Mouse (Mus musculus) lung, embryonic 14.5 days (tissue): ENCODE measurements around the gene Pax7. TPM values are rescaled to one million over a fixed set of nuclear protein-coding genes. Genes with fewer than 3 reads are reported as not detected.

Source experiments
- ATAC-seq: fragments of 200-750 bp; cut with Nextera tagmentation; 2 replicates; pipeline ENCODE4 v1.8.0; 2017; ENCODE audit warnings: mild to moderate bottlenecking, moderate TSS enrichment, moderate library complexity; ENCODE audit not compliant: insufficient read depth
- DNase-seq: peaks from one replicate; pipeline ENCODE4 v3.0.0-alpha.2; 2015
- H3K27ac ChIP-seq: fragments of 300-500 bp; sonication (generic); 2 replicates; pipeline ENCODE4 v1.5.1; 2014; ENCODE audit warnings: low read depth, mild to moderate bottlenecking, moderate library complexity
- H3K27me3 ChIP-seq: fragments of 300-500 bp; sonication (generic); 2 replicates; pipeline ENCODE4 v1.6.1; 2014; ENCODE audit warnings: low read length, control low read depth; ENCODE audit not compliant: insufficient read depth
- H3K36me3 ChIP-seq: fragments of 300-500 bp; sonication (generic); 2 replicates; pipeline ENCODE4 v1.6.1; 2014; ENCODE audit warnings: control low read depth; ENCODE audit not compliant: insufficient read depth
- H3K4me1 ChIP-seq: fragments of 300-500 bp; sonication (generic); 2 replicates; pipeline ENCODE4 v1.6.1; 2014; ENCODE audit warnings: antibody characterized with exemption, control low read depth; ENCODE audit not compliant: insufficient read depth
- H3K4me2 ChIP-seq: fragments of 300-500 bp; sonication (generic); 2 replicates; pipeline ENCODE4 v1.6.1; 2014; ENCODE audit warnings: mild to moderate bottlenecking
- H3K4me3 ChIP-seq: fragments of 300-500 bp; sonication (generic); 2 replicates; pipeline ENCODE4 v1.5.1; 2014; ENCODE audit warnings: low read depth, low read length
- H3K9ac ChIP-seq: fragments of 300-500 bp; sonication (generic); 2 replicates; pipeline ENCODE4 v1.6.1; 2014
- H3K9me3 ChIP-seq: fragments of 300-500 bp; sonication (generic); 2 replicates; pipeline ENCODE4 v1.6.1; 2016; ENCODE audit warnings: low read depth, low read length, control low read depth
- CTCF ChIP-seq: IDR thresholded peaks from 2 replicates; pipeline ENCODE4 v1.5.1; 2016; ENCODE audit warnings: antibody characterized with exemption, low read depth
- WGBS: fragments of 180-500 bp; shearing (Covaris S2); extraction: QIAGEN DNeasy Blood & Tissue Kit; methylation state at CpG from one replicate; pipeline ENCODE4 v1.1.7; 2014; 5-methylcytosine and 5-hydroxymethylcytosine counted together
- polyA plus RNA-seq: library from polyadenylated mRNA; unstranded; fragments of >200 nt; fragmentation: Nextera tagmentation; extraction: Ambion mirVana; gene quantifications from 2 replicates; pipeline ENCODE4 v1.2.1, GENCODE M21; 2014

Gene Pax7
- polyA plus RNA-seq, 1 experiment from 2014 or later = not detected

GRCm38 (mm10) chr4:139796115-139796514, 37.2 kb downstream of the Pax7 start:
- no peak overlapping the region for H3K27ac ChIP-seq
- TF ChIP-seq CTCF = no peak
- ATAC-seq = peak; percentile 50; the same call in 1 of the 2 replicates
- DNase-seq = no peak
- no peaks in the 10 kb centered on the region for H3K36me3 ChIP-seq
- no peaks in the 10 kb centered on the region for H3K4me1 ChIP-seq
- H3K4me2 ChIP-seq = no peak overlapping the region
- no peak overlapping the region for H3K4me3 ChIP-seq
- no peaks in the 10 kb centered on the region for H3K9me3 ChIP-seq
- H3K27me3 ChIP-seq = no peaks in the 10 kb centered on the region; the same call in 1 of the 2 replicates
- no peak overlapping the region for H3K9ac ChIP-seq
- 14% methylated on average over 9 of the region's 9 CpGs for WGBS

GRCm38 (mm10) chr4:139791168-139791567, 42.2 kb downstream of the Pax7 start:
- TF ChIP-seq CTCF = no peak
- no peak overlapping the region for H3K9ac ChIP-seq
- peaks cover 6% of the 10 kb centered on the region for H3K27me3 ChIP-seq
- H3K4me1 ChIP-seq = no peaks in the 10 kb centered on the region
- H3K4me3 ChIP-seq = no peak overlapping the region
- H3K27ac ChIP-seq = no peak overlapping the region
- H3K36me3 ChIP-seq = no peaks in the 10 kb centered on the region
- H3K9me3 ChIP-seq = no peaks in the 10 kb centered on the region
- no peak overlapping the region for H3K4me2 ChIP-seq
- DNase-seq (no peak), ATAC-seq (no peak)
- 25% methylated on average over 8 of the region's 8 CpGs for WGBS

DNA sequence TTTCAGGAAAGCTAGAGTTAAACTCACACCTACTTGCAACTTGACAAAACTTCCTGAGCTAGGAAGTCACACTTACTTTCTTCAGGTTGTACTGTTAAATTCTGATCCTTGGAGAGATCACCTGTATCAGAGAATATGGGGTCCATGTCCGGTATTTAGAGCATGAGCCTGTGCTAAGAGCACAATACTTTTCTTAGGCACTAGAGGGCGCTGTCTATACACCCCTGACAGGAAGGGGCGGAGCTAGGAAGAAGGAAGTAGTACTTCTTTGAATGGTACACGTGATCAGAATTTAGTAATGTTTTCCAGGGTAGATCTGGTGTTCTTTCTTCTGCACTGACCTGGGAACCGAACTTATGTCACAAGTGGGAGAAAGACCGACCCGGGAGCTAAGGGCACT, 43.6 kb downstream of the Pax7 start:
- ATAC-seq (no peak), DNase-seq (peak; percentile 24)
- H3K4me1 ChIP-seq = no peaks in the 10 kb centered on the region
- H3K4me2 ChIP-seq = no peak overlapping the region
- no peak overlapping the region for H3K27ac ChIP-seq
- WGBS = 76% methylated on average over 7 of the region's 7 CpGs
- peak; percentile 48 for TF ChIP-seq CTCF
- H3K36me3 ChIP-seq = no peaks in the 10 kb centered on the region
- no peak overlapping the region for H3K9ac ChIP-seq
- H3K27me3 ChIP-seq = peaks cover 6% of the 10 kb centered on the region
- H3K4me3 ChIP-seq = no peak overlapping the region
- no peaks in the 10 kb centered on the region for H3K9me3 ChIP-seq

DNA sequence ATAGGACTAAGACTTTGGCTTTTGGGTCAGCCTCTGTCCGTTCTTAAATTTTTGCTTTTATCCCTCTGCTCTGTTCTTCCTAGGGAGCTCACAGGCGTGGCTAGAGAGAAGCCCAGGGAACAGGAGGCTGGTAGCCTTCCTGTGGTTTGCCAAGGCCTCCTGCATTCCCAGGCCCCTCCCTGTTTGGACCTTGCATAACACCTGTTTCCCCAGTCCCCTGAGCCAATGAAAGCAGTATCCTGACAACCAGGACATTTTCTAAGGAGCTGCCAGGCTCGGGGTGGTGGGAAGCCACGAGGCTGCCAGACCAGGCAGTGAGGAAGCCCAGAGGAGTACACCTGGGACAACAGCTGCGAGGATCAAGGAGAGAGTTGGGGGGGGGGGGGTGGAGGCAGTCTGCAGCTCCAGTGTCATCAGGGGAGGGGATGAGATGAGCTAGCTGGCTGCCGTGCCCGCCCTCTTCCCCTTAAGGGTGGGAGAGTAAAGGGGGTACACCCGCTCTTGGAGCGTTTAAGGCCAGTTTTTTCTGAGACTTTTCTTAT, 50.3 kb downstream of the Pax7 start:
- no peak overlapping the region for H3K4me3 ChIP-seq
- H3K4me1 ChIP-seq = no peaks in the 10 kb centered on the region
- peaks cover 3% of the 10 kb centered on the region; the same call in 1 of the 2 replicates for H3K27me3 ChIP-seq
- H3K27ac ChIP-seq = no peak overlapping the region
- WGBS = 46% methylated on average over 9 of the region's 9 CpGs
- no peak for DNase-seq
- H3K4me2 ChIP-seq = no peak overlapping the region
- H3K9me3 ChIP-seq = no peaks in the 10 kb centered on the region
- H3K36me3 ChIP-seq = no peaks in the 10 kb centered on the region
- no peak overlapping the region for H3K9ac ChIP-seq
- no peak for TF ChIP-seq CTCF
- no peak for ATAC-seq

DNA sequence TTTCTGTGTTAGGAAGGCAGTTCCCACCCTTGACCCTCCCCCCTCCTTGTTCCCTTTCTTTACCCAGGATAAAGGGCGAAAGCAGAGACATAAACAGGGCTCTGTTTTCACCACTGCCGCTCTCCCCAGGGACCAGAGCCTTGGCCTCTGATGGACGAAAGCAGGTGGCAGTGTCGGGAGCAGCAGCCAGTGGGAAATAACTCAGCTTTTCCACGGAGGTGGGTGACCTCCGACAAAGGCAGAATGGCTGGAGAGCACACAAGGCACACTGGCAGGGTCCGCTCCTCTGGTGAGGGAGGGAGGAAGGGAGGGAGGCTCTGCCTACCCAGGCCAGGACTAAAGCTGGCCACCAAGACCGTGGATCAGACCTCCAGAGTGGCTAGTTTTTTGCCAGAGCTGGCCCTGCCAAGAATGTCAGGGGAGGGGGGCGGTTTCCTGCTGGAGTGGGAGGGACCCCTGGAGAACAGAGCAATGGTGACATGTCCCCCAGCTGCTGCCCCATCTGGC, 62.1 kb downstream of the Pax7 start:
- Histone ChIP-seq H3K4me3 (no peak overlapping the region), H3K9me3 (no peaks in the 10 kb centered on the region), H3K9ac (no peak overlapping the region), H3K36me3 (no peaks in the 10 kb centered on the region), H3K27ac (no peak overlapping the region), H3K4me2 (no peak overlapping the region), H3K27me3 (peaks cover 29% of the 10 kb centered on the region), H3K4me1 (no peaks in the 10 kb centered on the region)
- WGBS = 12% methylated on average over 9 of the region's 9 CpGs
- ATAC-seq (no peak), DNase-seq (no peak)
- no peak for TF ChIP-seq CTCF

DNA sequence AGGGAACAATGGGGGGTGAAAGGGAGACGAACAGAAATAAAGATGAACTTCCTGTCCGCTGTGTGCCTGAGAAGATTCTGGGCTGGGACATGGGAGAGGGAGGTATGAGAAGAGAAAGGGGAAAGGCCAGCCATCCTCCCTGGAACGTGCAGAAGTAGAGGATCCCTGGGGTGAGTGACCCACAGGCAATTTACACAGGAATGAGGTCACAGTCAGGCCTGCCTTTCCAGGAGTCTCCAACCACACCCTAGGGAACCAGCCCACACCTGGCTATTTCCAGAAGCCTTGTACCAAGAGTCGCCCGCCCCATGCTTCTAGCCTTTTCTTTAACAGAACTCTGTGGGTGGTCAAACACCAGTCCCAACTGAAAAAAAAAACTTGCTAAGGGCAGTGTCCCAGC, 65.5 kb downstream of the Pax7 start:
- WGBS = 20% methylated on average over 5 of the region's 5 CpGs
- DNase-seq = no peak
- Histone ChIP-seq H3K9me3 (no peaks in the 10 kb centered on the region), H3K9ac (no peak overlapping the region), H3K27ac (no peak overlapping the region), H3K27me3 (peaks cover 32% of the 10 kb centered on the region), H3K4me3 (no peak overlapping the region), H3K36me3 (no peaks in the 10 kb centered on the region), H3K4me1 (no peaks in the 10 kb centered on the region), H3K4me2 (no peak overlapping the region)
- TF ChIP-seq CTCF = no peak
- no peak for ATAC-seq

GRCm38 (mm10) chr4:139767115-139767718, 66.1 kb downstream of the Pax7 start:
- no peak overlapping the region for H3K9ac ChIP-seq
- H3K27ac ChIP-seq = no peak overlapping the region
- TF ChIP-seq CTCF = no peak
- 4% methylated on average over 18 of the region's 18 CpGs for WGBS
- H3K4me3 ChIP-seq = no peak overlapping the region
- peaks cover 28% of the 10 kb centered on the region for H3K27me3 ChIP-seq
- DNase-seq (peak; percentile 5), ATAC-seq (no peak)
- no peaks in the 10 kb centered on the region for H3K4me1 ChIP-seq
- H3K36me3 ChIP-seq = no peaks in the 10 kb centered on the region
- no peaks in the 10 kb centered on the region for H3K9me3 ChIP-seq
- H3K4me2 ChIP-seq = no peak overlapping the region
